Mouse (Mus musculus): ENCODE measurements around the gene Sez6. TPM values are rescaled to one million over a fixed set of nuclear protein-coding genes. Genes with fewer than 3 reads are reported as not detected.

The Sez6 gene
- polyA plus RNA-seq, 1 experiment = 190 TPM

- DNase-seq (ENCODE audit: extremely low spot score in 1 of 2, low spot score in 1 of 2) = no peak
Observed at GRCm38 (mm10) chr11:77978161-77978560, 47.6 kb downstream of the Sez6 start.

- DNase-seq (ENCODE audit: extremely low spot score in 1 of 2, low spot score in 1 of 2) = no peak
Observed at GRCm38 (mm10) chr11:77979221-77979809, 48.7 kb downstream of the Sez6 start.

DNA sequence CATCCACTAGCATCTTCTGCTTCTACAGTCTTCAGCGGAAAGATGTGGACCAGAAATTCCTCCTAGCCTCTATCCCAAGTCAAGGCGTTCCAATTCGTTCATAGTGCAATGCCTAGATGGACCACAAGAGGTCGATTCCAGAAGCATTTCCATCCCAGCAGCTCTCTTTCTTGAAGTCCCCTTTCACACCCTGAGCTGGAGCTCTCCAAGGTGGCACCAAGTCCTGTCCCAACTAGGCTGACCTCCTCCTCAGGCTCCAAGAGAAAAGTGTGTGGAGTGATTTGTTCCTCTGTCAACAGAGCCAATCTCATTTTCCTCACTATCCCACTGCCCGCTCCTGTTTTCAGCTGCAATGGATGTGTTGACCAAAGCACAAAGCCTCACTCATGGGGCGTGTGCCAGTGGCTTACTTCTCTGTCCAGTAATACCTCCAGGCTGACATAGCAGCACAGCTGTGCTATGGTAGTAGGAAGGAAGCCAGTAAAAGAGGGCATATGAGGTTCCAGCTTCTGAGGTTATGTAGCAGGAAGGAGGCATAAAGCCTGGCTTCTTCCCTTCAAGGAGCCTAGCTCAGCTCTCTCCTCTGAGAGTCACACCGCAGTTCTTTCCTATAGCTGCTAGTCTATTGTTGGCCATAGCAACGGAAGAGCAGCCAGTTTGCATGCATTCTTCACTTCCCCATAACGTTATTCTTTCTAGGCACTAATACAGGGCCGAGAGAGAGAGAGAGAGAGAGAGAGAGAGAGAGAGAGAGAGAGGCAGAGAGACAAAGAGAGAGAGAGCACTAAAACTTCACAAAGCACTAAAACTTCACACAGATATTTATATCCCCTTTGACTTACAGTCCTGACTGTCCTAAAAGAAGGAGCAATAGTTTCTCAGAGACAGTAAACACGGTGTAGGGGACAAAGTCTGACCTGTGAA is 49.9 kb downstream of the Sez6 start:
- DNase-seq (ENCODE audit: extremely low spot score in 1 of 2, low spot score in 1 of 2) = peak; percentile 59 to 79

DNA sequence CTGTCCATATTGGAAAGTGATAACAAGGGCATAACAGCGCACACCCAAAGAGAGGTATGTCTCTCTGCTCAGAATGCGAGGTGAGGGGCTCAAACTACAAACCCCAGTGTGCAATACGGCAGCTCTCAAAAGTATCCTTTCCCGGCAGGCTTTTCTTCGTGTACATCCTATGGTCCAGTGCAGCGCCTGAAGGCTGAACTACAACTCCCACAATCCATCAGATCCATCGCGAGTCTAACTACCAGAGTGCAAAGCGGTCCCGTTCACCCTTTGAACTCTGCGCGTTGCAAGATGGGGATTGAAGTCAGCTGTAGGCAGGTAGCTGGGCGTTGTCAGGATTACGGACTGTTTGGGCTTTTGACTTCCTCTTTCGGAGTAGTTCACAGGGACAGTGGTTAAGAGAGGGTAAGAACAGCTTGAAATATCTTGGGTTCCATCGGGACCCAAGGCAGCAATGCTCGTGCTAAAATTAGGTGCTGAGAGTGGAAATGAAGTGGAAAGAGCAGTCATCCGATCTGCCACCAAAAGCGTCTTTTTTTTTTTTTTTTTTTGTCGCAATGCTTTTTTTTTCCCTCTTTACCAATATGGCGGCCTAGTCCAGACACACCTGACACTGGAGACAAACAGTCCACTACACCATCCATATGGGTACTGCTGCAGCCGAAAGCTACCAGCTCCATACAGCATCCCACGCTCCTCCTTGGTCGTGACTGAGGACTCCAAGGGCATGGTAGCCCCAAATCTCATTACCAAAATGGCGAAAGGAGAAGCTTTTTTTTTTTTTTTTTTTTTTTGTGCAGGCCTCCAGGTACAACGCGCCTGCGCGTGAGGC is 51.2 kb downstream of the Sez6 start:
- DNase-seq (ENCODE audit: extremely low spot score in 1 of 2, low spot score in 1 of 2) = peak; percentile 99

GRCm38 (mm10) chr11:77982441-77982905 is 51.9 kb downstream of the Sez6 start, which contains the start of gene Phf12:
Gene Phf12 (plus strand): TSS chr11:77982754.
- peak; percentile 99 to 100 for DNase-seq (ENCODE audit: extremely low spot score in 1 of 2, low spot score in 1 of 2)

GRCm38 (mm10) chr11:77983191-77983936 is 52.8 kb downstream of the Sez6 start:
- DNase-seq (ENCODE audit: extremely low spot score in 1 of 2, low spot score in 1 of 2) = peak in 1 of 2 experiments; percentile 56

DNA sequence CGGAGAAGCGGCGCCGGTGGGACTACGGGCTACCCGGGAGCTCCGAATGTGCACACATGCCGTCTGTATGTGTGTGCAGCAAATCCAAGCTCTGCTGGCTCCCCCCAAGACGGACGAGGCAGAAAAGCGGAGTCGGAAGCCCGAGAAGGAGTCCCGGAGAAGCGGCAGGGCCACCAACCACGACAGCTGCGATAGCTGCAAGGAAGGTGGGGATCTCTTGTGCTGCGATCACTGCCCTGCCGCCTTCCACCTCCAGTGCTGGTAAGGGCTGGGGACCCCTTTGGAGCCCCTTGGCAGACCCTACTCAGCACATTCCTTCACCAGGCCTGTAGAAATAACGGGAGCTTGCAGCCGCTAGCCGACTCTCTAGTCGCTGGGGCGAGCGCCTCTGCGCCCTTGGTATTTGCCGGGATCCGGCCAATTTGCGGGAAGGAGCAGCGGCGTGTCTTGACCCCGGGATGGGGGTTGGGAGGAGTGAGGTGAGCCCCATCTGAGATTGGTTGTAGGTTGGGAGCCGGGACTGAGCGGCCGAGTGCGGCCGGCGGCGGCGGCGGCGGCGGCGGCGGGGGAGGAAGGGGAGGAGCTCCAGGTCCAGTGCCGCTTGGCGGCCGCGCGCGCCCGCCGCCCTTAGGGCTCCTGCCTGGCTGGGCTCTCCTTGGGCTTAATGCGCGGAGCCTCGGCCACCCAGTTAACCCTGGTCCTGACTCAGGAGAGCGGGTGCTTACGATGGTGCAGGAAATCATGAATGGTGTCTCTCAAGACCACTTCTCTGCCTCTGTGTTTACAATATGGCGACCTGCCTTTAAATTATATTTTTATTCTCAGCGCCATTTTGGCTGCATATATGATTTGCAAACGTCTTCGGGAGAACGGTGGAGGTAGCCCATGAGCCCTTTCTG is 53.6 kb downstream of the Sez6 start:
- DNase-seq (ENCODE audit: extremely low spot score in 1 of 2, low spot score in 1 of 2) = peak in 1 of 2 experiments; percentile 62

DNA sequence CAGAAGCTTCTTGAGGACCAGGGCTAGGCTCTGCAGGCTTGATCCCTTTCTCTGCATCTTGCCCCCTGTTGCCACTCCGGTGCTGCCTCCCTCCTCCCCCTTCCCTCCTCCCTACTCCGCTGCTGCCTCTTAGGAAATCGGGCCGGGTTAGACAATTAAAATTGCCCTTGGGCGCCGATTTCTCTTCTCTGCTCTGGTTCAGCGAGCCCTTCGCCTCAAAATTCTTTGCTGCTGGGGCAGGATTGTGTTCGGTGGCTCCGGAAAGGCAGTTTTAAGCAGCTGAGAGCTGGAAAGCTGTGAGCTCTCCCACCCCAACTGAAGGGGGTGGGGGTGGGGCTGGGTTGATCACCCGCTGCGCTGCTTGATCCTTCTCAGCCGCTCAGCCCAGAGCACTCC is 54.2 kb downstream of the Sez6 start:
- DNase-seq (ENCODE audit: extremely low spot score in 1 of 2, low spot score in 1 of 2) = peak in 1 of 2 experiments; percentile 48

GRCm38 (mm10) chr11:77985541-77986065 is 55.0 kb downstream of the Sez6 start:
- DNase-seq (ENCODE audit: extremely low spot score in 1 of 2, low spot score in 1 of 2) = no peak

DNA sequence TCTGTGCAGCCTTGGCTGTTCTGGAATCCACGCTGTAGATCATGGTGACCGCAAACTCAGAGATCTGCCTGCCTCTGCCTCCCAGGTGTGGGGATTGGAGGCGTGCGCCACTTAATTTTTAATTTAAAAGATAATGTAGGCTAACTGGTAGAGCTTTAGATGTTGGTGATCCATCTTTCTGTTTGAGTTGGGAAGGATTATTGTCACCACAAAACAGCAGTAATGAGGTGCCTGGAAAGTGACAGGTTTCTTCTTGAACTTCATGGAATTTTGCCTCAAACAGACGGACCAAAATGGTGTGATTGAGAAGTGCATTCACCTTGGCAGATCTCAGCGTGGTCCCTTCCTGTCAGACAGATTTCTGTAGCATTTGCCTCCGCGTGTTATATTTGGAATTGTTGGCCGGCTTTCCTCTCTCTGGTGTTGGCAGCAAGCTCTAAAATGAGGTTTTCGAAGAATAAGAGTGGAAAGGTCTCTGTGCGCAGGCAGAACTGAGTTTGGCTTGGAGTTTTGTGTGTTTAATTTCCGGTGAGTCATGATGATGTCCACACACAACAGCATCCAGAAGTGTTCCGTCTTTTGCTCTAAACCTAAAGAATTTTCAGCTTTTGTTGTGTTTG is 58.6 kb downstream of the Sez6 start:
- peak in 1 of 2 experiments; percentile 76 for DNase-seq (ENCODE audit: extremely low spot score in 1 of 2, low spot score in 1 of 2)

DNA sequence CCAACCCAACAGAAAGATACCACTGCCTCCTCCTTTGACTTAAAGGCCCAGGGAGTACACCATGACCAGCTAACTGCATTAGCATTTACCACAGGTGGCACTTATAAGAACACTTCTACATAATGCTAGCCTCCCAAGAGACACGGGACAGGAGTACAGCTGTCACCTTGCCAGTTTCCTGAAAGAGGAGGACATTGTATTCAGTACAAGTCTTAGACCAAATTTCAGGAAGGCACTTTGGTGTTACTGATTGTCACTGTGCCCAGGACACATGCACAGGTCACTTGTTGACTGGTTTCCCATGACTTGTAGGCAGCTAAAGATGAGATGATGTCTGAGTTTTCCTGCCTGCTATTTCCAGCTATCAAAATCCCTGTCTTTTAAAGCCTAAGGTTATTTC is 65.0 kb downstream of the Sez6 start:
- no peak for DNase-seq (ENCODE audit: extremely low spot score in 1 of 2, low spot score in 1 of 2)

GRCm38 (mm10) chr11:78006446-78006845 is 75.8 kb downstream of the Sez6 start:
- no peak for DNase-seq (ENCODE audit: extremely low spot score in 1 of 2, low spot score in 1 of 2)

DNA sequence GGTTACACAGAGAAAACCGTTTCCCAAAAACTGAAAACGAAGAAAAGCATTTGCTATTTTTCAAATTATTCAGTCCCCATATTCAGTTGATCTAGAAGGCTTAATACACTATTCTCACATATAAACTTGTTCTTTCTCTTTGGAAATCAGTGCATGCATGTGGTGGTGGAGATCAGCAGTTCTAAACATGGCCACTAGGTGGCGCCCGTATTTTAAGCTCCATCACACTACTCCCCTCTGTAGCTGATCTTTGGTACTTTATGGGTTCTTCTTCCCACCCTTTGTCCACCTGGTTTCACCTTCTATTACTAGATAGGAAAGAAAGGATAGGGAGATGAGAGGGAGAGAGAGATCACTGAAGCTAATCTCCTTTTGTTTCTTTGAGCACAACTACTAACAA is 89.1 kb downstream of the Sez6 start:
- DNase-seq (ENCODE audit: extremely low spot score in 1 of 2, low spot score in 1 of 2) = peak in 1 of 2 experiments; percentile 89

GRCm38 (mm10) chr11:78023607-78024006 is 93.0 kb downstream of the Sez6 start:
- DNase-seq (ENCODE audit: extremely low spot score in 1 of 2, low spot score in 1 of 2) = peak in 1 of 2 experiments; percentile 38

All from frontal cortex, adult 2 months (tissue).